Mouse (Mus musculus) CH12.LX (cell line): Measurements from ENCODE around the gene Tnni2. TPM values are rescaled to one million over a fixed set of nuclear protein-coding genes. Genes with fewer than 3 reads are reported as not detected.

Experiments used
- DNase-seq: peaks from one replicate; pipeline ENCODE4 v3.0.0-alpha.2; 2013; ENCODE audit errors: extremely low read depth
- H3K27ac ChIP-seq: 2 replicates; pipeline ENCODE4 v1.5.1; 2012; ENCODE audit warnings: low read depth, mild to moderate bottlenecking, control low read depth, moderate library complexity; ENCODE audit not compliant: insufficient read depth
- H3K27me3 ChIP-seq: replicated peaks from 2 replicates; pipeline ENCODE3; 2012; ENCODE audit warnings: inconsistent platforms
- H3K36me3 ChIP-seq, 2 experiments: replicated peaks in 1 of 2; 2 replicates each; pipeline versions ENCODE3 to v1.6.1; 2012; ENCODE audit warnings: inconsistent platforms in 1 of 2, low read length in 1 of 2, mild to moderate bottlenecking in 1 of 2, mixed read lengths in 1 of 2, moderate library complexity in 1 of 2; ENCODE audit not compliant: control insufficient read depth in 1 of 2, insufficient read depth in 1 of 2
- H3K4me1 ChIP-seq, 2 experiments: 2 replicates each; pipeline ENCODE4 v1.6.1; 2012; ENCODE audit warnings: inconsistent platforms in 1 of 2, moderate library complexity in 1 of 2; ENCODE audit not compliant: insufficient read depth in 2 of 2, control insufficient read depth in 1 of 2
- H3K4me2 ChIP-seq: 2 replicates; pipeline ENCODE4 v1.6.1; 2012; ENCODE audit warnings: low read depth, mild to moderate bottlenecking, control low read depth; ENCODE audit not compliant: poor library complexity, insufficient read depth, severe bottlenecking
- H3K4me3 ChIP-seq, 3 experiments: fragments of 150-350 bp in 1 of 3; sonication (generic) in 1 of 3; replicated peaks in 1 of 3; 2 replicates each; pipeline versions ENCODE3 to v1.5.1; 2011 to 2012; ENCODE audit warnings: low read depth in 2 of 3, low read length in 2 of 3, mild to moderate bottlenecking in 2 of 3, moderate library complexity in 2 of 3, control low read depth in 1 of 3, improper control_type of control experiment in 1 of 3, inconsistent platforms in 1 of 3, mixed read lengths in 1 of 3; ENCODE audit not compliant: poor library complexity in 1 of 3
- H3K79me2 ChIP-seq: replicated peaks from 2 replicates; pipeline ENCODE4 v1.6.1; 2012; ENCODE audit warnings: mild to moderate bottlenecking, moderate library complexity; ENCODE audit not compliant: control insufficient read depth, poor library complexity, insufficient read depth, severe bottlenecking; ENCODE audit errors: extremely low read depth
- H3K9ac ChIP-seq: 2 replicates; pipeline ENCODE4 v1.6.1; 2012; ENCODE audit warnings: low read depth, mild to moderate bottlenecking, control low read depth, moderate library complexity; ENCODE audit not compliant: insufficient read depth
- H3K9me3 ChIP-seq: replicated peaks from 2 replicates; pipeline ENCODE3; 2012; ENCODE audit warnings: low read length, inconsistent platforms, mixed read lengths
- BHLHE40 ChIP-seq: IDR thresholded peaks from 2 replicates; pipeline ENCODE4 v1.6.1; 2011; ENCODE audit warnings: mild to moderate bottlenecking, low read depth, low read length, improper control_type of control experiment
- CHD1 ChIP-seq: IDR thresholded peaks from 2 replicates; pipeline ENCODE4 v1.6.1; 2012; ENCODE audit warnings: low read depth, low read length, improper control_type of control experiment, inconsistent platforms
- CHD2 ChIP-seq: IDR thresholded peaks from 2 replicates; pipeline ENCODE4 v1.6.1; 2011; ENCODE audit warnings: low read length, improper control_type of control experiment
- E2F4 ChIP-seq: IDR thresholded peaks from 2 replicates; pipeline ENCODE4 v1.6.1; 2011; ENCODE audit warnings: low read depth, low read length, improper control_type of control experiment; ENCODE audit not compliant: insufficient replicate concordance
- ELF1 ChIP-seq: IDR thresholded peaks from 2 replicates; pipeline ENCODE4 v1.6.1; 2014; ENCODE audit warnings: low read depth, mild to moderate bottlenecking, inconsistent platforms, low read length, improper control_type of control experiment
- GABPA ChIP-seq: IDR thresholded peaks from 2 replicates; pipeline ENCODE4 v1.6.1; 2012; ENCODE audit warnings: low read depth, low read length, improper control_type of control experiment, inconsistent platforms; ENCODE audit not compliant: insufficient replicate concordance
- JUN ChIP-seq: IDR thresholded peaks from 2 replicates; pipeline ENCODE4 v1.6.1; 2011; ENCODE audit warnings: low read depth, mild to moderate bottlenecking, low read length, improper control_type of control experiment, moderate library complexity; ENCODE audit not compliant: insufficient read depth
- JUND ChIP-seq: conservative IDR thresholded peaks from 2 replicates; pipeline ENCODE4 v1.6.1; 2011; ENCODE audit warnings: low read depth, low read length, improper control_type of control experiment
- MAX ChIP-seq: IDR thresholded peaks from 2 replicates; pipeline ENCODE4 v1.6.1; 2011; ENCODE audit warnings: low read length, improper control_type of control experiment
- MEF2A ChIP-seq: IDR thresholded peaks from 2 replicates; pipeline ENCODE4 v1.6.1; 2014; ENCODE audit warnings: low read depth, mild to moderate bottlenecking, inconsistent platforms, low read length, improper control_type of control experiment, borderline replicate concordance
- NELFE ChIP-seq: IDR thresholded peaks from 2 replicates; pipeline ENCODE4 v1.6.1; 2011; ENCODE audit warnings: low read depth, low read length, improper control_type of control experiment
- PAX5 ChIP-seq: IDR thresholded peaks from 2 replicates; pipeline ENCODE4 v1.6.1; 2012; ENCODE audit warnings: low read length, inconsistent platforms, mixed read lengths
- POLR2AphosphoS2 ChIP-seq: IDR thresholded peaks from 2 replicates; pipeline ENCODE4 v1.6.1; 2011; ENCODE audit warnings: low read depth, low read length, improper control_type of control experiment
- RAD21 ChIP-seq: IDR thresholded peaks from 2 replicates; pipeline ENCODE4 v1.6.1; 2011; ENCODE audit warnings: low read depth, mild to moderate bottlenecking, low read length, improper control_type of control experiment, moderate library complexity
- SIN3A ChIP-seq: IDR thresholded peaks from 2 replicates; pipeline ENCODE4 v1.6.1; 2012; ENCODE audit warnings: low read length, improper control_type of control experiment, inconsistent platforms
- SMC3 ChIP-seq: IDR thresholded peaks from 2 replicates; pipeline ENCODE4 v1.6.1; 2011; ENCODE audit warnings: low read depth, low read length, improper control_type of control experiment
- TCF12 ChIP-seq: IDR thresholded peaks from 2 replicates; pipeline ENCODE4 v1.6.1; 2014; ENCODE audit warnings: low read depth, mild to moderate bottlenecking, inconsistent platforms, low read length, improper control_type of control experiment
- USF2 ChIP-seq: conservative IDR thresholded peaks from 2 replicates; pipeline ENCODE4 v1.6.1; 2011; ENCODE audit warnings: low read depth, low read length, improper control_type of control experiment
- ZC3H11A ChIP-seq: IDR thresholded peaks from 2 replicates; pipeline ENCODE4 v1.6.1; 2012; ENCODE audit warnings: low read depth, mild to moderate bottlenecking, inconsistent platforms, low read length, improper control_type of control experiment
- ZKSCAN1 ChIP-seq: IDR thresholded peaks from 2 replicates; pipeline ENCODE4 v1.6.1; 2012; ENCODE audit warnings: low read depth, inconsistent platforms, low read length, improper control_type of control experiment, borderline replicate concordance
- ZNF384 ChIP-seq: IDR thresholded peaks from 2 replicates; pipeline ENCODE4 v1.6.1; 2012; ENCODE audit warnings: low read depth, low read length, improper control_type of control experiment, inconsistent platforms
- dilution Hi-C: fragments of 300-500 bp; cut with MboI; formaldehyde crosslinking; loops from 2 replicates; pipeline ENCODE4 v1.14.3; 2020; ENCODE audit warnings: low sequenced_read_pairs; ENCODE audit not compliant: extremely low pct_unique_long_range_greater_than_20kb, extremely low pct_ligation_motif_present
- in situ Hi-C: fragments of 300-500 bp; cut with MboI; formaldehyde crosslinking; loops from 3 replicates; pipeline ENCODE4 v1.14.3; 2019; ENCODE audit warnings: low sequenced_read_pairs, low pct_ligation_motif_present, low pct_unique_long_range_greater_than_20kb, mixed read lengths
- polyA plus RNA-seq: library from polyadenylated mRNA; unstranded; fragments of >175 nt; gene quantifications from 2 replicates; pipeline ENCODE4 v1.2.1, GENCODE M21; 2012; ENCODE audit warnings: low read depth; ENCODE audit not compliant: insufficient read length
- total RNA-seq, 2 experiments: library from RNA; depleted of rRNA; stranded (reverse); fragments of 300-350 nt in 1 of 2; fragments of >200 nt in 1 of 2; gene quantifications; 2 replicates each; pipeline ENCODE4 v1.2.3; 2012 to 2014

Tnni2 gene
- total and polyA plus RNA-seq, 3 experiments, result 35.0 to 88.1 (median 74.0) TPM

- dilution Hi-C loops, result no loop called here
- H3K36me3 ChIP-seq, result no peaks in the 10 kb centered on the region
- no peak overlapping the region for H3K4me3 ChIP-seq
- no peaks in the 10 kb centered on the region for H3K9me3 ChIP-seq
- TF ChIP-seq CHD2, result no peak
- no peak for TF ChIP-seq SMC3
- TF ChIP-seq E2F4, result no peak
- no peak for TF ChIP-seq SIN3A
- TF ChIP-seq POLR2AphosphoS2, result no peak
- no peak for TF ChIP-seq MEF2A
- TF ChIP-seq JUN, result no peak
- no peak for TF ChIP-seq JUND
- no peak for TF ChIP-seq NELFE
- no peak for TF ChIP-seq ZKSCAN1
- TF ChIP-seq USF2, result no peak
- TF ChIP-seq, all 38 proteins: peak for 0
- Histone ChIP-seq H3K79me2 (no peaks in the 10 kb centered on the region), H3K27me3 (no peaks in the 10 kb centered on the region), H3K9ac (no peak overlapping the region), H3K27ac (no peak overlapping the region), H3K4me1 (peaks cover 28 to 63% of the 10 kb centered on the region in 2 experiments), H3K4me2 (no peak overlapping the region)
- in situ Hi-C loops, result no loop called here
- no peak for DNase-seq
These were observed 46.1 kb upstream of the Tnni2 start for GRCm38 (mm10) chr7:142395472-142395871.

- H3K79me2 ChIP-seq, result no peaks in the 10 kb centered on the region
- in situ Hi-C loops, result no loop called here
- H3K4me2 ChIP-seq, result no peak overlapping the region
- H3K9me3 ChIP-seq, result no peaks in the 10 kb centered on the region
- no peaks in the 10 kb centered on the region for H3K27me3 ChIP-seq
- no peak for DNase-seq
- dilution Hi-C loops, result no loop called here
- H3K4me3 ChIP-seq, result no peak overlapping the region
- H3K36me3 ChIP-seq, result no peaks in the 10 kb centered on the region
- H3K9ac ChIP-seq, result no peak overlapping the region
- H3K27ac ChIP-seq, result no peak overlapping the region
- peaks cover 28 to 63% of the 10 kb centered on the region in 2 experiments for H3K4me1 ChIP-seq
- TF ChIP-seq PAX5 (no peak), ELF1 (no peak), BHLHE40 (no peak), TCF12 (no peak), GABPA (no peak), SMC3 (no peak), USF2 (no peak), ZNF384 (no peak), ZC3H11A (no peak), MAX (no peak), POLR2AphosphoS2 (no peak), CHD1 (no peak), E2F4 (no peak), RAD21 (no peak)
These were observed 45.0 kb upstream of the Tnni2 start for GRCm38 (mm10) chr7:142396611-142397010.
